Mouse (Mus musculus): ENCODE data around the gene Tdpoz5.
"Not testable (repeated sequence)": the region's sequence is repeated elsewhere in the genome, so short reads cannot be mapped to it uniquely, and the experiment has no call there.

DNA sequence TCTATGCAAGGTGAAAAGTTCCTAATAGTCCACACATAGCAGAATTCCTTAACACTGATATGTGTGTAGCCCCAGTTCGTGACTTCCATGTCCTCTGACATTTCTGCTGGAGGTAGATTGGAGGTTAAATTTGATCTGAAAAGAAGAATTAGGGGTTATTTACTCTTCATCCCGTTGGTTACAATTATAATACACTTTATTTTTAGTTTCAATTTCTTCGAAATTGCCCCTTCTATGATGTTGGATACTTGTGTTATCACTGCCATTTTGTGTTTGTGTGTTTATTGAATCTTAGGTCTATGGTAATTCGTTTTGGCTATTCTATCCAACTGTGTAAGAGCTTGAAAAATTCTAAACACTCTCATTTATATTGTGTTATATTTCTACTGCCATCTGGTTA is at the start of gene Tdpoz5:
- not testable (repeated sequence) for TF ChIP-seq RCOR1 (conservative IDR thresholded peaks at IDR 0.05; ENCODE audit: low read depth, low read length); MEF2A (IDR thresholded peaks at IDR 0.05; ENCODE audit: borderline replicate concordance, low read depth, low read length); ZC3H11A (IDR thresholded peaks at IDR 0.05; ENCODE audit: low read depth, low read length); USF1 (IDR thresholded peaks at IDR 0.05; ENCODE audit: low read depth, low read length); POLR2A (IDR thresholded peaks at IDR 0.05; ENCODE audit: low read depth, low read length); CTCF (conservative IDR thresholded peaks at IDR 0.05 in 1 of 2, IDR thresholded peaks at IDR 0.05 in 1 of 2; ENCODE audit: low read depth in 2 of 2, low read length in 2 of 2); ZMIZ1 (IDR thresholded peaks at IDR 0.05; ENCODE audit: low read depth, low read length); BHLHE40 (IDR thresholded peaks at IDR 0.05; ENCODE audit: low read depth, low read length); E2F4 (IDR thresholded peaks at IDR 0.05; ENCODE audit: insufficient replicate concordance, low read depth, low read length); MAX (IDR thresholded peaks at IDR 0.05; ENCODE audit: low read length); CHD1 (IDR thresholded peaks at IDR 0.05; ENCODE audit: low read depth, low read length); MAFK (IDR thresholded peaks at IDR 0.05; ENCODE audit: insufficient replicate concordance, low read length); MAZ (IDR thresholded peaks at IDR 0.05; ENCODE audit: low read depth, low read length)
